Mouse (Mus musculus): ENCODE measurements at regions not wholly inside any gene's neighbourhood (a gene's known extent, or its start where the extent isn't known, plus 50 kb on each side); places are given as distances from the start of the nearest gene placed in this dataset.
"Not testable (repeated sequence)": the region's sequence is repeated elsewhere in the genome, so short reads cannot be mapped to it uniquely, and the experiment has no call there.

DNA sequence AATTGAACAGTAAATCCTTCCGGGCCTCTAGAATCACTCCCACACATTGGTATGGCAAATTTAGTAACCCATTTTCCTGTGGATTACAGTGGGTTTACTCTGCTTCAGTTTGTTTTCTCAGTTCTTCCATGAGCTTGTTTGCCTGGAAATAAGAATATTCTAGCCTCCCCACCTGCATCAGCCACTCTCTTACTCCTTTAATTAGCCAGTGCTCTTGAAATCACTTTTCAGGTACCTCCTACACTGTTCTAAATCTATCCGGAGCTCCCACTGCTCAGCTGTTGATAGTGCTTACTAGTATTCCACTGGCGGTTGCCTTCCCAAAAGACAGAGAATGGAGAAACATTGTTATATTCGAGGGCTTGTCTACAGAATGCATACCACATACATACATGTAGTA lies 167.1 kb downstream of the Htr7 start:
- no peak for DNase-seq (ENCODE audit: low spot score)

DNA sequence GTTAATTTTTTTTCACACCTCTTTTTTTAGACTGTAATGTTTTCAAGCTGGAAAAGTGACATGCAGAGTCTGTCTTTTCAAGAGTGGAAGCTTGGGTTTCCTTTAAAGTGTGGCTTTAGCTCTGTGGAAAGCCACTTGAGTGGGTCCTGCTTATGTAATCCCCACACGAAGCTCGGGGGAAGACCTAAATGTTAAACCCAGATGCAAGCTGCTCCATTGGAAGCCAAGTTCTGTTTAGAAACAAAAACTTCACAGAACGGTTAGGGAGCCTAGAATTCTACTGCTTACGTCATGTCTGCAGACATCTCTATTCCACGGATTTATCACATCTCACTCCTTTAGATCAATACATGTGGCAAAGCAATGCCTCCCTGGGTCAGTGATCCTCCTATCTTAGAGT lies 171.0 kb downstream of the Htr7 start:
- DNase-seq (ENCODE audit: low spot score) = no peak

DNA sequence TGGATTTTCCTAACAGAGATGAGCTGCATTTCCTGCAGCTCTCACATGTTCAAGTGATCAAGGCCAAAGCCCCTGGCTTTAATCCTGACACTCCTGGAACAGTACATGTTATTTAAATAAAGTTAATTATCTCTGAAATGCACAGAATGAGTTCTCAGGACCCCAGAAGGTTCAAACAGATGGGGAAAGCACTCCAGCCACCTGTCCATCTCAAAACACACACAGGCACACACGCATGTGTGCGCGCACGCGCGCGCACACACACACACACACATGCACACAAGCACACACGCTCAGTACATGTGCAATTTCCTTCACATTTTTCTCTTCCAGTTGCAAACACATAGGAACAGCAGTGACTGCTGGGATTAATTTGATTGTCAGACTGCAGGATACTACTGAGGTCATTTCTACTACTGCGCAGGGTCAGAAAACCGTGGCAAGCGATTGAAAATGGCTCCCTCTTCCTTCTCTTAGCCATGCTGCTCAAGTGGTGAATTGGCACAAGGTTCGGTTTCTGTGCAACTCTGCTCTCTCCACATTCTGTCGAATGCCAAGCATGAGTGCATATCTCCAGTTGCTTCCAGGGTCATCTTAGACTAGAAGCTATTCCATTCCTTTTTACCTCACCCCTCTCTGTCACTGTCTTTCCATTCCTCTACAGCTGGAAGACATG lies 175.4 kb downstream of the Htr7 start:
- no peak for DNase-seq (ENCODE audit: low spot score)

DNA sequence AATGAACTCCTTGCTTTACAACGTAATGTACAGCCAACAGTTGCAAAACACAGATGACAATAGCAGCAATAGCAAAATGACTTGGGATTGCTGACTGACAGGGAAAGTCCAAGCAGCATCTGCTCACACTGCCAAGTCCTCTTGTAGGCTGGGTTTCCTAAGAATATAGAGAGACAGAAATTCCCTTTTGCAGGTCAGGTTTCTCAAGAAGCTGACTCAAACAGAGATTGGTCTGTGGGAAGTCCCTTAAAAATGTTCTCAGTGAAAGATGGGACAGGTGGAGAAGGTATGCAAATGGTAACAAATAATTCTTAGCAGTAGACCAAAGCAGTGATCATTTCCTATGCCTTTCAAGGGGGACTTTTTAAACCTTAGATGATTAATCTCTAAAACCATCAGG lies 181.8 kb downstream of the Htr7 start:
- DNase-seq (ENCODE audit: low spot score) = no peak

DNA sequence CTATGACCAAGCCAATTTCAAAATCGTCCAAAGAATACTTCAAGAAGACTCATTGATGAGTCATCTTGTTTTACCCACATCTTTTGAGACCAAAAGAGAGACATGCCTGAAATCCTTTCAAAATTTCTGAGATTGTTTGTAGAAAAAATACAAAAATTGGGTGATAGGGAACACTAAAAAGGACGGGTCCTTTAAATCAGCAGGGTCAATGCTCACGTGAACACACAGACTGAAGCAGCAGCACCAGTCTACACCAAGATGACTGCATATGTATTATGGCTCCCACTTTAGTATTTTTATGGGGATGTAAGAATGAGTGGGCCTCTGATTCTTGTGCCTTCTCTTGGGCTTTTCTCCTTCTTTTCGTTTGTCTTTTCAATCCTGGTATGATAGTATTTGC lies 186.6 kb downstream of the Htr7 start:
- no peak for DNase-seq (ENCODE audit: low spot score)

DNA sequence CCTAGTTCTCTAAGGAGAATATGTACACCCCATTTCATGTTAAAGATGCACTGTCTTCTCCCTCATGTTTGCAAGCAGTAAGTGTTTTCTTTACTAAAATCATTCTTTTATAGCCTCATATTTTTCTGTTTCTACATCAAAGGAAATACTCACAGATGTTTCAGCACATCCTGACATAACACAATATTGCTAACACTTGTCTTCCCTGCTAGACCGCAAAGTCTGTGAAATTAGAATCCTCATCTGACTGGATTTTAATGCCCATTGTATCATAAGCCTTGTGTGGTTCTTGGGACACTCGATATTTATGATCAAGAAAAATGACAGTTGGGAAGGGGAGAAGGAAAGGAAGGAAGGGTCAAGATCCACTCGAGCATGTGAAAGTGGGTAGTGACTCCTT lies 188.8 kb downstream of the Htr7 start:
- no peak for DNase-seq (ENCODE audit: low spot score)

DNA sequence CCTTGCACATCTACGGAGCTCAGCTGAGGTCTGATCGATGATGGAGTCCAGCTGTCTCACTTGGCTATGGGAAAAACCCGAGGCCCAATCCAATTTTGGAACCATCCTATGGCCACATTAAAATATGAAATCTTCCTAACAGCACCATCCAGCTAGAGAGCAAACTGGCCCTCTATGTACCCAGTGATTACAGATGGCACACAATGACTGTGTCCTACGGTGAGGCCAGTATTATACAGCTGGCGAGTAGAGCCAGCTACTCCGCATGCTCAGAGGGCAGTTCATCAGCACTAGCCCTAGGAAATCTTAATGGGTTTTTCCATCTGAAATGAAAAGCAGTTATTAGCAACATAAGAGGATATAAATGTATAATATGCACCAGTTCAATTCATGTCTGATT lies 194.3 kb downstream of the Htr7 start:
- no peak for DNase-seq (ENCODE audit: low spot score)

DNA sequence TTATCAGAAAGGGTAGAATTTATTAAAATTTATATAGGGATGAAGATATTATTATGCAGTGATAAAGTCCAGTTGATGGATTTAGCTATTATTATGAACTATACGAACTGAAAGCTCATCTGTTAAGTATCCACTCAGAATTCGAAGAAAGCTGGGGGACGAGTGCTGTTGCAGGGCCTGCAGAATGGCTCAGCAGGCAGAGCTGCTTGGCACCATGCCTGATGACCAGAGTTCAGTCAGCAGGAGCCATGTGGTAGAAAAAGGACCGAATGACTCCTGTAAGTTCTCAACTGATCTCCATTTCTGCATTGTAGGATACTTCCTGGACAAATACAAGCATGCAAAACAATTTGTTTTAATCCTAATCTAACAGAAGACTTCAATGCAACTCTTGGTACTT lies 195.9 kb downstream of the Htr7 start:
- DNase-seq (ENCODE audit: low spot score) = no peak

DNA sequence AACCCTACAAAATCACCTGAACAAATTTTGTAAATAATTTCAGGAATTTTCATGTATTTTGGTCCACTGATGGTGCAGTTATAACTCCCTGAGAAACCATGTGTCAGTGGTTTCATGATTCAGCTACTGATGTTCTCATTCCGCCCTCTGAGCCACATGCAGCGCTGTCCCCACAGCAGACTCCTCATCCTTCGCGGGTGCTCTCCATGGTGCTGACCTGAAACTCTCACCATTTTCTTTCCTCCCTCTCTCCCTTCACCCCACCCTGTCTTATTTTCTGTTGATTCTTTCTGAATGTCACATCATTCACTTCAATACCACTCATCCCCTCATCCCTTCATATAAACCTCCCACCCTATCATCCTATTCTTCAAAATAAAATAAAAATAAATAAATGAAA lies 224.3 kb downstream of the Htr7 start:
- DNase-seq (ENCODE audit: low spot score) = peak; percentile 11

DNA sequence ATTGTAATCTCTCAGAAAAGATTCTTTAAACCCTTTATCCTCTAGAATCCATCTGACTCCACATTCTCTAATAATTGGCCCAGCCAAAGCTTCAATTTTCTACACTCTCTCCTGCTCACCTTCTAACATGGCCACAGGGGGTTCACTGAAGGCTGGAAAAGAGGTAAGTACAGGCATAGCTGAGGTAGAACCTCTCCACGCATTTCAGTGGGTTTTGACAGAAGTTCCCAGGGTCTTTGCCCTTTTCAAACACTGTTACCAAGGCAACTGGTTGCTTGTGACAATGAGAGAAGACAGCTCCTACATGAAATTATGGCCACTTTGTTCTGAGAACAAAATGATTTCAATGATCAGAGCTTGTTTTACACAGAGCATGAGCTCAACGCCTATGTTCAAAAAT lies 231.2 kb downstream of the Htr7 start:
- DNase-seq (ENCODE audit: low spot score) = no peak

DNA sequence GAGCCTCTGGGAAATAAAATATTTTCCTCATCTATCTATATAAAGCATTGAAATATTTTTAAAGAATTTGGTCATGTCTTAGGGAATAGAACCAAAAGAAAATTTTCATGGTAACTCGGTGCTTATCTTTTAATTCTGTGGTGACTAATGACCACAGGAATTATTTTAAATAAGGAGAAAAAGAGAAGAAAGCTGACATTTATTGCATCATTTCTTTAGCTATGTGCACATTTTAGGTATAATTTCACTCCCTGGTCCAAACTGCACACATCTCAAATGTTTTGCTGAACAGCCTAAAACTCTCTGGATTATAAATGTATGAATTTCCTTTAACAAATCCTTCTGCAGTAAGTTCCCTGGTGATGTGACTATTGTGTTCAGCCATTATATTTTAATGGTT lies 237.7 kb downstream of the Htr7 start:
- no peak for DNase-seq (ENCODE audit: low spot score)

DNA sequence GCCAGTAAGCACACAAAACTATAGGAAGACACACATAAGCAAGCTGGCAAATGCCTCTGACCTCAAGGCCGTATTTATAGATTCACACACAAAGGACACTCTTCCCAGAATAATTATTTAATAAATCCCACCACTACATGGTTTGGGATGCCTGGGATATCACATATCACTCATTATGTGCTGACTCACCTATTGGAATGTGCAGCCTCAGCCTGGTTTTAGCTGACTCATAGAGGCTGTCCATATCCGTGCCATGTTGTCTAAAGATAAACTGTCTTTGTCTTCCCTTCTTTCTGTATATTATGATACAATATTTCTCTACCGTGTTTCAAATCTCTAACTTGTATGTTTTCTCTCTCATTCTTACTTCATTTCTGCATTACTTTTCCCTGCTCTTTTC lies 262.6 kb downstream of the Htr7 start:
- no peak for DNase-seq (ENCODE audit: low spot score)

DNA sequence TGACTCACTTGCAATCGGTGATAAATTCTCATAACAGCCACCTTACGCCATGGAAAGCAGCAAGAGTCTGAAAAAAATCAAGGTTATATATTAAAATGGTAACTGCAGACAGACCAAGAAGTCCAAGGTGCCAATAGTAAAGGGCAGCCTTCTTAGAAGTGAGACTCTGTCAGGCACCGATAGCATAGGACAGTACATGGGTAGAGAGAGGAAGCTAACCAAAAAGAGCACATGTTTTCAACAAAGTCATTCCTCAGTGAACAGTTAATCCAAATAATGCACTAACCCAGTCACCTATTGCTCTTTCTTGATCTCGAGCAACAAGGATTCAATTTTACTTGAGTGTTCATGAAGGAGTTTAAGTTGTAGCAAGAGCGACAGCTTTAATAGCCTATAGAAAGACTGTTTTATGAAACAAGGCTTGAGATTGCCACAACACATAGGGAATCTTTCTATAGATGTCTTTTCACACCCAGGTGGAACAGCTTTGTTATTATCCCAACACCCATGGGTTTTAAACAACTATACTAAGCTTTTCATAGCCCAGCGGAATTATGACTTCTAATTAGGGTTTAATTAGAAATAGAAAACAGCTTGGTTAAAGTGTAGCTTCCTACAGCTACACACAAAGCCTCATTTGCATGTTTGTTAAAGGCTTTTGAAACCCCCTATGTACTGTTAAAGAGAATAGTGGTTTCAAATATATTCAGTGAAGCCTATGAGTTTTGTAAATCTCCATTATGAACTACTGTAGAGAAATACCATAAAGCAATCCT lies 269.9 kb downstream of the Htr7 start:
- DNase-seq (ENCODE audit: low spot score) = no peak

DNA sequence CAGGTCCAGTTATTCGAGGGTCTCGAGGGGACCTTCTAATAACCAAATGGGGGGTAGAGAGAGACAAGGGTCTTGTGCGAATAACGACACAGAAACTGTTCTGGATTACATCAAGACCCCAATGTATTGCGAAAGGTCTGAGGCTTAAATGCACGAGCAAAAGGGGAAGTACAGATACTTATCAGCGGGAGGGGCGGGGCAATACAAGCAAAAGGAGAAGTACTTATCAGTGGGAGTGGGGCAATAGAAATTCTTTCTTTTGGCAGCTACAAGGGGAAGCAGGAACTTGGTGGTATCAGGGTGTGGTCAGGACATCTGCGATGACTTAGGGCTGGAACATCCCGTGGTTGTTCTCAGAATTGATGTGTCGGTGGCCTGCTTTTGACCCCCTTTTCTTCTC lies 295.6 kb downstream of the Htr7 start:
- DNase-seq (ENCODE audit: low spot score) = not testable (repeated sequence)

DNA sequence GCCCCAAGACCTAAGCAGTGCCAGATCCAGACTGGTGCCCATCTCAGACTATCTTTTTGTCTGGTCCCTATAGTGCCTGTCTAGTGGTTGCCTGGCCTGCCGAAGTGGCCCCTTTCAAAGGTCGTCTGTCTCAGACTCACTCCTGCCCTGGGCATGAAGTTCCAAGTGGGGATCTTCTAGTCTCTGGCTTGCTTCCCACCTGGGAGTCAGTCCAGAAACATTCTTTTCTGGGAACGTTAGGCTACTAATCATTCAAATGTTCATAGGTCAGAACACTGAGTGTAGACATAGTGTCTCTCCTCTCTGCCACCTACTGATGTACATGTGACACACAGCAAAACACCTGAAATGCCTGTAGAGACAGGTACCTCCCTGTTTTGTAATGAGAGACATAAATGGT lies 297.6 kb downstream of the Htr7 start:
- no peak for DNase-seq (ENCODE audit: low spot score)

DNA sequence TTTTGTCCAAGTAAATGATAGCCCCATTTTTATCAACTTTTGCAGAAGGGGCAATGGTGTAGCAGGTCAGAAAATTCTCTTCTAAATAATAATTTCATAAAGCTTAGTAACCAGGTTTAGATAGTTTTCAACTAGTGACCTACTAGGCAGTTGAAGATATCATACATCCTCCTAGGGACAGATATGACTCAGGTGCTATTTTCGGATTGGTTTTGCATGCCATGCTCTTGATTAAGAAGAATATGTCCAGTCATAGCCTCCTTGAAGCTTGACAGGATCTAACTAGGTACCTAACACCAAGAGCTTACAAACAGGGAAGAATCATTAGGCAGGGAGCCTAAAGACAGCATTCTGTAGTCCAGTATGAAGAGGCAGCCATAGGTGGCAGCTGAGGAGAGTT lies 301.8 kb downstream of the Htr7 start:
- DNase-seq (ENCODE audit: low spot score) = no peak

DNA sequence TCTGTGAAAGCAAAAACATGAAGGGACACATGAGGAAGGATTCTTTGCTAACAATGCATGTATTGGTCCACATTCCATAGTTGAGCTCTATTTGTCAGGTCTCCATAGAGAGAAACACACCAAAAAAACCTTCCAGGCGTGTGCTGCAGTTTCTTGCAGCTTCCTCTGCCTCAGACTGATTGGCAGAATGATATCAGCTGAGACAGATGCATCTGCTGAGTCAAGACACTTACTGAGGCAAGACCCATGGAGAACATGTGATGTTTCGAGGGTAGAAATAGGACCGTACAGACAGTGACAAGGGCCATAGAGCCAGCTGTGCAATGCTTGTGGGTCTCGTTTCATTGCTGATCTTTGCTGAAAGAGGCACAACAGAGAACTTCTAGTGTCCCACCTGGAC lies 321.6 kb downstream of the Htr7 start:
- no peak for DNase-seq (ENCODE audit: low spot score)

DNA sequence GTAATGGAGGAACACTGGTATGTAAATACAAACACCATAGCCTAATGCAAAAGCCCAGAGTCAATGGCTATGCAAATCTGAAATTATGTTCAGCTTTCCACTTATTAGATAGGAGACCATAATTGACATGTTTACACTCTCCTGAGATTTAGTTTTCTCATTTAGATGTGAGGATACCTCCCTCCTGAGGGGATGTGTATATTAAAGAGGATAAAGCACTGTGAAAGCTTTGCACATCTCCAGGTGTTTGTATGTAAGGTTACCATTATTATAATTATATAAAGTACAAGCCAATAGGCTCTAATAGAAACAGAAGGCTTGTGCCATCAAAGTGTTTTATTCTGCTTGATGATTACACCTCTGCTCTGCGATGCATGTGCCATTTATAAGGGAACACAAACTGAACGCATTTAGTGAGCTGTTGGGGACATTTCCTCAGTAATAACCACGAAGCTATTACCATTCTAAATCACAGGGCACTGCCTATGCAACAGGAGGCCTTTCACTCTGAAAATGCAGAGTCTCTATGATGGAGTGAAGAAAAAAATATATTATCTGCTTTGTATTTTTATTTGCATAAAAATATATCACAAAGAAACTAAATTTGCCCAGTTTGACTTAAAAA lies 328.8 kb downstream of the Htr7 start:
- no peak for DNase-seq (ENCODE audit: low spot score)
